Mouse (Mus musculus): ENCODE results near the gene Col6a4. TPM values are rescaled to one million over a fixed set of nuclear protein-coding genes. Genes with fewer than 3 reads are reported as not detected.

Gene Col6a4
- polyA plus RNA-seq, 1 experiment, result 3.9 TPM

DNA sequence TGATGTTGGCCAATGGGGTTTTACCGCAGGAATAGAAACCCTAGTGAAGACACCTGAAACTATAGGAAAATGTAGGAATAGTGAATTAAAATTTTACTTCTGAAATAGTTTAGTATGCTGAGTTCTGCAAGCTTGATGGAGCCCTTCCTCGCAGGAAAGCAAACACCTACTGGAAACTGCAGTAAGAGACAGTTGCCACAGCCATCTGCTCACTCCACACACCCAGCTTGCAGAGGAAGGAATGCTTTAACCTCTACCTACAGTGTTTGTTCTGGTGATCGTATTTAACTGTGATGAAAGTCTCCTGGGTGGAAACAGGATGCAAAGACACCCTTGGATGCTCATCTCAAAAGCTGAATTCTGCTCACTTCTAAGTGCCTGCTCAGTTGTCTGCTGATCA is 149.0 kb downstream of the Col6a4 start:
- no peaks in the 10 kb centered on the region; the same call in none of the 2 replicates for H3K4me1 ChIP-seq (ENCODE audit: control insufficient read depth, insufficient read depth, low read length)
- no peak overlapping the region for H3K4me3 ChIP-seq (ENCODE audit: insufficient read depth, low read length)
- TF ChIP-seq CTCF (IDR thresholded peaks at IDR 0.05; ENCODE audit: extremely low read depth, insufficient read depth, low read length) (no peak), POLR2A (IDR thresholded peaks at IDR 0.05; ENCODE audit: extremely low read depth, insufficient read depth, low read length) (no peak)
- no peak overlapping the region for H3K27ac ChIP-seq (ENCODE audit: insufficient read depth, low read length)

Other genes with a start within 250 kb of the Col6a4 start
- 0.36 and 0.86 TPM in 2 replicates for gene Col6a5, start 136.1 kb downstream of the Col6a4 start, polyA plus RNA-seq (2012; rRNA removed)
- gene Glyctk, start 61.4 kb upstream of the Col6a4 start, polyA plus RNA-seq (2012; rRNA removed), result 3.1 TPM in 2 replicates
- gene Wdr82, start 74.1 kb upstream of the Col6a4 start, polyA plus RNA-seq (2012; rRNA removed), result 95.4 and 103 TPM in 2 replicates
- 42.1 and 47.4 TPM in 2 replicates for gene Ppm1m, start 103.0 kb upstream of the Col6a4 start, polyA plus RNA-seq (2012; rRNA removed)
- 97.3 and 106 TPM in 2 replicates for gene Twf2, start 106.3 kb upstream of the Col6a4 start, polyA plus RNA-seq (2012; rRNA removed)
- gene Tlr9, start 125.8 kb upstream of the Col6a4 start, polyA plus RNA-seq (2012; rRNA removed), result 1.2 and 1.3 TPM in 2 replicates
- 117 and 125 TPM in 2 replicates for gene Alas1, start 151.9 kb upstream of the Col6a4 start, polyA plus RNA-seq (2012; rRNA removed)
- 32.6 and 34.8 TPM in 2 replicates for gene Poc1a, start 184.3 kb upstream of the Col6a4 start, polyA plus RNA-seq (2012; rRNA removed)

Measured in cortical plate, adult 2 months (tissue).